Mouse (Mus musculus): ENCODE measurements around the gene Rec114.

DNA sequence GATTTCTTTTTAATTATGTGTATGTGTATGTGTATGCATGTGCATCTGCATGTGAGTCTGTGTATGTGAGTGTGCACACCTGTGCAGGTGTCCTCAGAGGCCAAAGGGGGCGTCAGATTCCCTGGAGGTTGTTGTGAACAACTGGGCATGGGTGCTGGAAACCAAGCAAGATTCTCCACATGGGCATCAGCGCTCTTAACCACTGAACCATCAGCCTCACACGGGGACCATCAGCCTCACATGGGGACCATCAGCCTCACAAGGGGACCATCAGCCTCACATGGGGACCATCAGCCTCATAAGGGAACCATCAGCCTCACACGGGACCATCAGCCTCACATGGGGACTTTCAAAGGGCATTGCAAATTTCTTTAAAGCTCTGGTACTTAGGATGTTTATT is 53.1 kb downstream of the Rec114 start:
- TF ChIP-seq POLR2A (IDR thresholded peaks at IDR 0.05; ENCODE audit: low read depth, low read length) (no peak), CTCF (IDR thresholded peaks at IDR 0.05; ENCODE audit: extremely low read depth, insufficient read depth, insufficient read length, insufficient replicate concordance) (no peak)
